Mouse (Mus musculus) CD8-positive naive resting alpha-beta T cell, adult 2 months (primary cell): ENCODE measurements around the gene Ppp1r1b.

Experiments
- DNase-seq, 2 experiments: peaks; one replicate each; pipeline ENCODE4 v3.0.0; 2022; ENCODE audit warnings: low read depth in 2 of 2, low spot score in 2 of 2

Gene Ppp1r1b

DNA sequence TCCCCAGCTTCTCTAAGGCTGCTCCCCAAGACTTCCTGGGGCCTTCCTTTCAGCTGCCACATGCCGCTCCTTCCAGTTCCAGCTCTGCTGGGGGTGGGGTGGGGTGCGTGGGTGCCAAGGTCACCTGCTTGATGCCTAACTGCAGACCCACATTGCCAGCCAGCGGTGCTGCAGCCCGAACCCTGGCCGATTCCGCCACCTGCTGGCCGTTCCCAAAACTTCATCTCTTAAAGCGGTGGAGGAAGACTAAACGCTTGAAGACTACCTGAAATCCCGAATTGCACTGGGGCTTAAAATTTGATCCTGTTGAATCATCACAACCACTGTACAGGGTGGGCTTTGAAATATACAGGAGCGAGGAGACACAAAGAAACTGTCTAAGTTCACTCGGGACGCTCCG lies 3.0 kb upstream of the Ppp1r1b start:
- peak; percentile 63 to 71 for DNase-seq

DNA sequence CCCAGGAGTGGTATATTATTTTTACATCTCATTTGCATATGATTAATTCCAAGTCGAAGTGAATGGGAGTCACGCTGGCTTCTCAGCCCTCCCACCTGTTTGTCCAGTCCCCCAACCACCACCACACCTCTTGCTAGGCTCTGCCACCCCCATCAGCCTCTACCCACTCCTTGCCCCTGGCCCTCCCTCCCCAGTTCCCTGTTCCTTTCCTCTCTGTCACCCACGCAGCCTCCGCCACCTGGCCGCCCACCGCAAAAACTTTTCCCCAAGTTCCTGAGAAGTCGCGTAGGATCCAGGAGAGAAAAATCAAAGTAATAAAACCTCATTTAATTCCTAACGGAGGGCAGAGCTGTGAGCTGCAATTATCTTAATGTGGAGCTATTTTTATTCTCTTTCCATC lies 2.0 kb upstream of the Ppp1r1b start:
- no peak for DNase-seq

GRCm38 (mm10) chr11:98347385-98348082 lies 670 bp upstream of the Ppp1r1b start:
- no peak for DNase-seq

- no peak for DNase-seq
Measured at GRCm38 (mm10) chr11:98349308-98349707, 1.1 kb downstream of the Ppp1r1b start.

GRCm38 (mm10) chr11:98352272-98352990 lies 4.2 kb downstream of the Ppp1r1b start:
- no peak for DNase-seq

GRCm38 (mm10) chr11:98353651-98354211 lies 5.5 kb downstream of the Ppp1r1b start:
- DNase-seq: no peak

GRCm38 (mm10) chr11:98354445-98354844 lies 6.2 kb downstream of the Ppp1r1b start:
- no peak for DNase-seq

GRCm38 (mm10) chr11:98355732-98356299 lies 7.6 kb downstream of the Ppp1r1b start:
- DNase-seq: peak; percentile 57 to 70

DNA sequence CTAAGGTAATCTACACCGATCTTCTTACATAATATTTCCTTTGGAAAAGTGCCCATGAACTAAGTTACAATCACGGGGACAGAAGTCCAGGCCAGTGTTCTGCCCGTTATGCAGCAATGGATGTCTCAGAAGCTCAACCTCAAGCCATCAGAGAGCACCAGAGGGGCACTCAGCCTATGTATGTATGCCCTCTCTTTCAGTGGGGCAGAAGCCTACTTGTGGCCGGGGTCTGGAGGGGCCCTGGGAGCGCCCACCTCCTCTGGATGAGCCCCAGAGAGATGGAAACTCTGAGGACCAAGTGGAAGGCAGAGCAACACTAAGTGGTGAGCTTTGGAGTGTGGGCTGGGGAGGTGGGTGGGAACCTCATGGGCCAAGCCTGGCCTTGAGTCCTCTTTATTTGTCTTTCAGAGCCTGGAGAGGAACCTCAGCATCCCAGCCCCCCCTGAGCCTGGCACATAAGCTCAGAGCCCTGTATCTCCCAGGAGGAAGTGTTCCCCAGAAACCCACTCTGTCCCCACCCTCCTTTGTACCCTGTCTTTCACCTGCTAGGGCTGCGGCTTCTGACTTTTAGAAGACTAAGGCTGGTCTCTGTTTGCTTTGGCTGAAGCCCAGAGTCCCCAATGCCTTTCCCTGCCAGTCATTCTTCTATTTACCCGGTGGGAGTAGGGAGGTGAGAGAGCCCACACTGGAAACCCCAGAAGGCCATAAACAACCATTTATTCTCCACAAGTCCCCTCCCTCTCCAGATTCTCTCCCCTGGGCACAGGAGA lies 8.6 kb downstream of the Ppp1r1b start:
- no peak for DNase-seq

DNA sequence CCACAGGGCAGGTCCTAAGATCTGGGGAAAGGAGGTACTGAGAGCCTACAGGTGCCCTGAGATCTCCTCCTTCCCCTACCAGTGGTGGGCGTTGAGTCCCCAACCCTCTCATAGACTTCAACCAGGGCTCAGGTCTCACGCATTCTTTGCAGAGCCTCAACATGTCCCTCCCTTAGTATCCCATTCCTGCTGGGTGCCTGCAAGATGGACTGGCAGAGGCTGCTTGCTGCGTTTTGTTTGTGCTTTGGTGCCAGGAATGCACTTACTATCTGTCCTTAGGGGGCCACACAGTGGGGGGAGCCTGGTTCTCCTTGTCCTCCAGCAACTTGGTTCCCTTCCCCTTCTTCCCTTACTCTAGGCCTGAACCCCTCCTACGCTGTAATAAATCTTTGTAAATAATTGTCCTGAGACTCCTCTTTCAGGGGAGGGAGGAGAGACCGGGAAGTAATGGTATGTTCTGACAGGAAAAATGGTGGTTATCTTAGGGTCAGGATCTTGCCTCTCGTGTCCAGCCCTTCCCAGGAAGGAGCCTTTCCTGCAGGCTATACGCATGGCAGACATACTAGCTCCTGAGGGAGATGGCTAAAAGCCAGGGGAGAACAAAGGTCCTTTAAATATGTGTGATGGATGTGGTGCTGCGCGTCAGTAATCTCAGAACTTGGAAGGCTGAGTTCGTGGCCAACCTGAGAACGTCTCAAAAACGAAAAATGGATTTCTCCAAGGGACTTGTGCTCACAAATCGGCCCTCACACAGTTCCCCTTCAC lies 9.4 kb downstream of the Ppp1r1b start:
- no peak for DNase-seq

DNA sequence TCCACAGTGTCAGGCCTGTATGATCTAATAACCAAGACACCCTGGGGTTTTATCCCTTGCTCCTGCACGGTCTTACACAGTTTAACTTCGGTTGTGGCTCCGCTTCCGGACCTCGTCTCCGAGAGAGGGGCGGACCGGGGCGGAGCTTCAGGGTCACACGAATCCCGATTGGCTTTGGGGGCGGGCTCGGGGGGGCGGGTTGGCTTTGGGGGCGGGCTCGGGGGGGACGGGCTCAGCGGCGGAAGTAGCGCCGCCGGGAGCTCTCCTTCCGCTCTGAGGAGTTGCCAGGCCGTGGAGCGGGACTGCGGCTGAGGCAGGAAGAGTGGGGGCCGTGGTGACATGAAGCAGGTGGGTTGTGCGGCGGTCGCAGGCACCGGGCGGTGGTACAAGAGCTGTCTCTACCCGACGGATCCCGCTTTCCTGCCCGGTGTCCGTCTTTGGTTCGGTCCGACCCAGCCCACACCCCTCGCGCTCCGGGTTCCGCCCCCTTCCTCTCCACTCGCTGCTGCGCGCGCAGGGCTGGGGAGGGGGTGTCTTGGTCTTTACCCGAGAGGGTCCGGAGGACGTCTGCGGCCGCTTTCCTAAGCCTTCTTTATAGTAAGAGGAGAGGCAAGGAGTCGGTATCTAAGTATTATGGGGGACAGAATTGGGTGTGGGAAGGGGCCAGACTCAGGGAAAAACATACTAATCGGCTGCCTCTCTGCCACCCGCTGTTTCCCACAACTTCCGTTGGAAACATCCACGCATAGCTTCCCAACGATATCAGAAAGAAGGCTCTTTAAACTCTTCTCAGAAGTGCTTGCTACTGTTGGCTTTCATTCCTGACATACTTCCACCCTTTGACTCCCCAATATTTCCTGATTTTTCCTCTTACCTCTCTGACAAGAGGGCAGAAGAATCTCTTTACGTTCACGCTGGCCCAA lies 10.2 kb downstream of the Ppp1r1b start, which contains the start of gene Stard3:
Stard3 (plus strand) TSS at position 208 of the 923 bp plus-strand sequence.
- DNase-seq: peak; percentile 82 to 87

DNA sequence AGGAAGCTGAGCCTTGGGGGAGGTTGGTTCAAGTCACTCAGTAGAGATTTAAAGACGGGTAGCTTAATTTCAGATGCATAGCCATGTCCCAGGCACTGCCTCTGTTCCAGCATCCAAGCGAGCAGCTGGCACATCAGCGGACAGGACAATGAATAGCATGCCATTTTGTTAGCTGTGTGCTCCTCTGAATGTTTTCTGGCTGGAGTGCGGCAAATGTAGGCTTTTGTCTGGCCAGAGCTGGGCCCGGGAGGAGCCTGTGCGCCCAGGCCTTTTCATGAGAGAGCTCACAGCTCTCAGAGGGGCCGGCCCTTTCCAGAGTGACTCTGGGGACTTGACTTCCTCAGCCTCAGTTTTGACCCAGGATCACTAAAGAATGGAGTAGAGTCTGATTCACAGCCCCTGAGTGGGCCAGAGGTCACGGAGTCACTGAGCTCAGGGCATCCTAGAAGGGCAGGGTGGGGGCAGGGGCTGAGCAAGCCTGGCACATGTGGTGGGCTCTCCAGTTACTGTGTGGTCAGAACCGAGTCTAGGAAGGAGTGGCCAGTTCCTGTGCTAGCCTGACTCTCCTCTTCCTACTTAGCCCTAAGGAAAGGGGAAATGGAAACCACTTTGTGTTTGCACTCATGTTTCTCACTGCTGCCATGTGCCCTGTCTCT lies 12.8 kb downstream of the Ppp1r1b start:
- DNase-seq: no peak

- DNase-seq: no peak
Measured at GRCm38 (mm10) chr11:98363817-98364216, 15.6 kb downstream of the Ppp1r1b start.

GRCm38 (mm10) chr11:98364410-98364809 lies 16.2 kb downstream of the Ppp1r1b start:
- no peak for DNase-seq

DNA sequence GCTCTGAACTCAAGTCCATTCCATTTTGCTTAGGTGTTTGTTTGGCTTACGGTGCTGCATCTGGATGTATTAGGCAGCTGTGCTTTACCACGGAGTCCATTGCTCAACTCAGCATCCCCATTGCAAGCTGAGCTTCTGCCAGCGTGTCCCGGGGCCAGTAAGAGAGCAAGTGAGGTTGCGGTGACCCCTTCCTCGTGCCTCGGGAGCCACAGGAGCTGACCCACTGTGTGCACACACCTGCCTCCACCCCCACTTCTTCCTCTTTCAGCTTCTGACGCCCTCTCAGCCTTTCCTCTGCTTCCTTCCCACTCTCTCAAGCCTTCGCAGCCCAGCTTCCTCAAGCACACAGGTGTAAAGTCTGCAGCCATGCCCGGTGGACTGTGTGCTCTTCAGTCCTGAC lies 18.1 kb downstream of the Ppp1r1b start:
- DNase-seq: no peak

- peak in 1 of 2 experiments; percentile 28 for DNase-seq
Measured at GRCm38 (mm10) chr11:98367171-98367862, 19.1 kb downstream of the Ppp1r1b start.

DNA sequence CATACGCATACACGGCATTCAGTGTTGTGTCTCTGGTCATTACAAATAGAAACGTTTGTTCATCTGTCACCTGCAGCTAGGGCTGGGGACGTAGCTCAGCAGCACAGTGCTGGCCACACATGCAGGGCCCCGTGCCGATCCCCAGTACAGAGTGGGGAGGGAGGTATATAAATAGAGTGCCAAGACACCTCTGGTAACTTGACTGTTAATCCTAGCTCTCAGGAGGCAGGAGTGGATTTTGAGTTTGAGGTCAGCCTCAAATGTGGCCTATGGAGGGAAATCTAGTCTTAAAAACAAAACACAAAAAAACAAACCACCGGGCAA lies 19.6 kb downstream of the Ppp1r1b start:
- no peak for DNase-seq

DNA sequence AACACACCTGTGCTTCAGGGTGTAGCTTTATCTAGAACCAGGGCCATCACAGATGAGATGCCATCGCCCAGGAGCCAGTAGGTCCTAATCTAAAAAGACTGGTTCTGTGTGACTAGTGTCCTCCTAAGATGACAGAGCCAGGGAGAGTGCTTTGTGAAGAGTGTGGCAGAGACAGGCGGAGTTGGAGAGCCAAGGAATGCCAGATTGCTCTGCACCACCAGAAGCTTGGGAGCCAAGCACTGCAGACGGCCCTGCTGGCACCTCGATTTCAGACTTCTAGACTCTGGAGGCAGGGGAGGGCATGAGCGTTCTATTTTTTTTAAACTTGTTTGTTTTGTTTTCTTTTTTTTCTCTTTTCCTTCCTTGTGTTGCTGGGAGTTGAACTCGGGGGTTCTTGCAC lies 21.1 kb downstream of the Ppp1r1b start:
- DNase-seq: no peak
